Mouse (Mus musculus) 3134 (cell line): ENCODE results near the gene Pin1.

Experiments used
- DNase-seq: peaks from one replicate; pipeline ENCODE4 v3.0.0-alpha.2; 2011; ENCODE audit warnings: low spot score; ENCODE audit not compliant: insufficient read length; ENCODE audit errors: extremely low read depth

The Pin1 gene

GRCm38 (mm10) chr9:20696107-20696712, 44.3 kb downstream of the Pin1 start:
- no peak for DNase-seq

DNA sequence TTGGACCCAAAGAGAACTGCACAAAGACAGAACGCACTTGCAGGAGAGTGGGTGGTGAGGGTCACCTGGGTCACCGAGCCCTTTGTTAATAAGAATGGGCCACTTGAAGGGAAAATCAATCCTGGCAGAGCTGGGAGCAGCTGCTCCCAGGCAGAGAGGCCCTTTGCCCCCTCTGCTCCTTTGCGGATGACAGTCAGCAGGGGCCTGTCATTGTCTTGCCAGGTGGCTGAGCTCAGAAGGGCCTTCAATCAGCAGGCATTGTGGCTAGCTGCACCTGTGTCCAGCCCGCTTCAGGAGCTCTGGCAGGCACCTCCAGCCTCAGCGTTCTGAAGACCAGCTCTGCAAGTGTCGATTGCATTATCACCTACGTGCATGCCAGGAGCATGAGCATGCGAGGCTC, 45.6 kb downstream of the Pin1 start:
- no peak for DNase-seq

DNA sequence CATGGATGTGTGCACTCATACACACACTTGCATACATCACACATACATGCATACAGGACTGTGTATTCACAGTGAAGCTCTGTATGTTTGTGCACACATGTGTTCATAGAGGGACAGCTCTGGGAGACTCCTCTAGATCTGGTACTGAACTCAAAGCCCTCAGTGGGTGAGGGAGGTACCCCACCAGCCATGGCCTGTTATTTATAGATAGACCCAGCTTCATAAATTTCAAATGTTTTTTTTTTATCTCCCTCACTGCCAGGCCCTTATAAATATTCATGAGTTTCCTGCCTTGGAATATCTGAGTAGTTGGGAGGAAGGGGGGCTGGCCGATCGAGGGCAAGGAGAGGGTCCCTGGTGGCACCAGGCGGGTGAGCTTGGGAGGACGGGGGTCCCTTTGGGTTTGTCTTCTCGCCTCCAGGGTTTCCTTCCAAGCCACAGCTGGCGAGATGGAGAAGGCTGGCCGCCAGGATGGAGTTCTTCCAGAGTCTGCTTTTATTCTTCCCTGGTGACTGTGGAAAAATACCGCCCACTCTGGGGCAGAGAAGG, 52.0 kb downstream of the Pin1 start:
- no peak for DNase-seq

DNA sequence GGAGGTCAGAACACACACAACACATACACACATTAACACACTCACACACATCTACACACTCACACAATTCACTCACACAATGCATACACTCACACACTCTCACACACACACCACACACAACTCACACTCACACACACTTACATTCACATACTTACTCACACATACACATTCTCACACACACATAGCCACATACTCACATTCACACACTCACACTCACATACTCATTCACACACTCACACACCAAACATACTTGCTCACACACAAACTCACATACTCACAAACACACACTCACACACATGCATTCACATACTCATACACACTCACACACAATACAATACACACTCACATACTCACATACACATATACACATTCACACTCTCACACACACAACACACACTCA, 53.5 kb downstream of the Pin1 start:
- DNase-seq = no peak

DNA sequence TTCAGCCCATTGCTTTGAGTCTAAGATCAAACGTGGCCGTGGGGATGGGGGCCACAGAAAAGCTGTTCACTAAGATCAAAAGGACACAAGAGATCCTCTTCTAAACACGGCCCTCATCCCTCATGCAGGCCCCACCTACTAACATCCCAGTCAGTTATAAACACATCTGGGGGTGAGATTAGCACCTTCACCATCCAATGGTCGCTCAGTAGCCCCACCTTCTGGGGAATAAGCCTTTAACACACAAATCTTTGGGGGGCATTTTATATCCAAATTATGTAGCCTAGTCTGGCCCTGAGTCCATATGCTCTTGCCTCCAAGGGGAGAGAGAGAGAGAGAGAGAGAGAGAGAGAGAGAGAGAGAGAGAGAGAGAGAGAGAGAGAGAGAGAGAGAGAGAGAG, 54.1 kb downstream of the Pin1 start:
- DNase-seq = no peak

GRCm38 (mm10) chr9:20710471-20710870, 58.6 kb downstream of the Pin1 start:
- DNase-seq = peak; percentile 60

GRCm38 (mm10) chr9:20712934-20713477, 61.1 kb downstream of the Pin1 start:
- no peak for DNase-seq

- DNase-seq = no peak
These were observed 61.6 kb downstream of the Pin1 start for GRCm38 (mm10) chr9:20713478-20713987.

DNA sequence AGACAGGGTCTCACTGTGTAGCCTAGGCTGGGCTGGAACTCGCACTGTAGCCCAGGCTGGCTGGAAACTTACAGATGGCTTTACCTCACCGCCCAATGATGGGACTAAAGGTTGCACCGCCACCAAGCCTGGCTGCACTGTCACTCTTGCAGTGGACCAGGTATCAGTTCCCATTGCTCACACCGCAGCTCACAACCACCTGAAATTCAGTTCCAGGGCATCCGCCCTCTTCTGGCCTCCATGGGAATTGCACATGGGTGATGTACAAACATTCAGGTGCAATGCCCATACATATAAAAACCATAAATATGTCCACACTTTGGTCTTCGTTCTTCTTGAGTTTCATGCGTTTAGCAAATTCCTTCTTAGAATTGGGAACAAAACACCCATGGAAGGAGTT, 63.4 kb downstream of the Pin1 start:
- no peak for DNase-seq
